8 mouse cellular contexts compared by ENCODE assay signal in genomic region chr11:61104241-61104901, GRCm38 (mm10). TPM values are rescaled to one million over a fixed set of nuclear protein-coding genes. Genes with fewer than 3 reads are reported as not detected.
A peak's percentile ranks its signal among the peaks of the same experiment; 100 is the strongest.
DNase-seq lines count a peak whose midpoint lies in the region; ATAC-seq and TF ChIP-seq lines count a peak whose summit lies in the region.

No protein-coding gene starts in this region.

- H3K27me3 ChIP-seq in limb, embryonic 14.5 days (ENCODE audit: control insufficient read depth, insufficient read depth, low read length) = no peaks in the 10 kb centered on the region
- no peaks in the 10 kb centered on the region for H3K27me3 ChIP-seq in midbrain, postnatal 0 days (ENCODE audit: insufficient read depth, low read length)

- H3K36me3 ChIP-seq in limb, embryonic 14.5 days (ENCODE audit: control insufficient read depth, insufficient read depth, low read length) = no peaks in the 10 kb centered on the region
- no peaks in the 10 kb centered on the region for H3K36me3 ChIP-seq in midbrain, postnatal 0 days (ENCODE audit: insufficient read depth, low read length)

- H3K9me3 ChIP-seq in limb, embryonic 14.5 days (ENCODE audit: control insufficient read depth, low read length) = no peaks in the 10 kb centered on the region
- H3K9me3 ChIP-seq in midbrain, postnatal 0 days (ENCODE audit: low read length) = no peaks in the 10 kb centered on the region

- no peak overlapping the region for H3K9ac ChIP-seq in limb, embryonic 14.5 days (ENCODE audit: low read depth, low read length, severe bottlenecking)
- H3K9ac ChIP-seq in midbrain, postnatal 0 days (replicated peaks; ENCODE audit: low read length, poor library complexity, severe bottlenecking) = no peak overlapping the region

- H3K4me1 ChIP-seq in bone marrow macrophage, adult 2 months (ENCODE audit: control insufficient read depth, insufficient read depth, low read length) = peaks cover 16% of the 10 kb centered on the region
- H3K4me1 ChIP-seq in embryonic fibroblast, embryonic 13.5 days (ENCODE audit: control insufficient read depth, insufficient read depth, low read length) = no peaks in the 10 kb centered on the region
- no peaks in the 10 kb centered on the region for H3K4me1 ChIP-seq in limb, embryonic 14.5 days (ENCODE audit: control insufficient read depth, insufficient read depth, low read length)
- H3K4me1 ChIP-seq in midbrain, postnatal 0 days (ENCODE audit: insufficient read depth, low read length) = no peaks in the 10 kb centered on the region

- WGBS in limb, embryonic 14.5 days = 19% methylated on average over 20 of the region's 20 CpGs
- 9% methylated on average over 20 of the region's 20 CpGs for WGBS in midbrain, postnatal 0 days

- no peak overlapping the region for H3K27ac ChIP-seq in bone marrow macrophage, adult 2 months (ENCODE audit: insufficient read depth, low read depth, low read length)
- H3K27ac ChIP-seq in embryonic fibroblast, embryonic 13.5 days (ENCODE audit: insufficient read depth, low read length) = no peak overlapping the region
- H3K27ac ChIP-seq in limb, embryonic 14.5 days (replicated peaks; ENCODE audit: low read depth, low read length) = no peak overlapping the region
- H3K27ac ChIP-seq in midbrain, postnatal 0 days (ENCODE audit: low read depth, low read length) = no peak overlapping the region

- H3K4me2 ChIP-seq in limb, embryonic 14.5 days (replicated peaks; ENCODE audit: low read depth, low read length, severe bottlenecking) = no peak overlapping the region; the same call in 1 of the 2 replicates
- H3K4me2 ChIP-seq in midbrain, postnatal 0 days (ENCODE audit: low read depth, low read length, poor library complexity, severe bottlenecking) = no peak overlapping the region

- peak; percentile 87 to 88 for DNase-seq in B cell, adult 2 months
- DNase-seq in heart, adult 9 months (ENCODE audit: low spot score in 2 of 2) = peak; percentile 64 to 80
- DNase-seq in kidney, adult 9 months = peak; percentile 86
- DNase-seq in limb, embryonic 14.5 days (ENCODE audit: low spot score) = peak; percentile 94
- DNase-seq in midbrain, postnatal 0 days (ENCODE audit: low spot score) = peak; percentile 96
- DNase-seq in spleen, postnatal 10 days (ENCODE audit: low spot score in 2 of 2) = peak; percentile 73 to 88

- peak; percentile 96 for TF ChIP-seq CTCF in bone marrow macrophage, adult 2 months (IDR thresholded peaks at IDR 0.05; ENCODE audit: low read depth, low read length)
- peak; percentile 96 for TF ChIP-seq CTCF in embryonic fibroblast, embryonic 13.5 days (IDR thresholded peaks at IDR 0.05; ENCODE audit: borderline replicate concordance, insufficient read depth, low read length)
- TF ChIP-seq CTCF in midbrain, postnatal 0 days (IDR thresholded peaks at IDR 0.05) = peak; percentile 100

- no peak overlapping the region for H3K4me3 ChIP-seq in bone marrow macrophage, adult 2 months (ENCODE audit: insufficient read depth, low read length)
- no peak overlapping the region for H3K4me3 ChIP-seq in embryonic fibroblast, embryonic 13.5 days (ENCODE audit: insufficient read depth, low read length)
- H3K4me3 ChIP-seq in limb, embryonic 14.5 days (replicated peaks; ENCODE audit: low read length) = no peak overlapping the region
- H3K4me3 ChIP-seq in midbrain, postnatal 0 days (ENCODE audit: low read depth, low read length) = no peak overlapping the region

- ATAC-seq in limb, embryonic 14.5 days (ENCODE audit: low FRiP score, low read depth) = peak; percentile 94
- peak; percentile 87 for ATAC-seq in midbrain, postnatal 0 days (ENCODE audit: low FRiP score)

- no peak for TF ChIP-seq POLR2A in bone marrow macrophage, adult 2 months (IDR thresholded peaks at IDR 0.05; ENCODE audit: borderline replicate concordance, low read depth, low read length)
- TF ChIP-seq POLR2A in embryonic fibroblast, embryonic 13.5 days (IDR thresholded peaks at IDR 0.05; ENCODE audit: low read depth, low read length) = no peak
- TF ChIP-seq POLR2A in limb, embryonic 14.5 days (IDR thresholded peaks at IDR 0.05; ENCODE audit: borderline replicate concordance, extremely low read depth, insufficient read depth, insufficient read length) = no peak

RNA-seq across cellular contexts. Expression of gene Tnfrsf13b, which starts 22.2 kb away (rescaled TPM):
- polyA plus RNA-seq in bone marrow macrophage, adult 2 months (2012; ENCODE audit: insufficient read depth, insufficient read length, missing spikeins) = 42.2 and 43.2 TPM in 2 replicates
- polyA plus RNA-seq in embryonic fibroblast, embryonic 13.5 days (2011; ENCODE audit: insufficient read length, low read depth, missing spikeins) = not detected in 2 replicates
- polyA plus RNA-seq in limb, embryonic 14.5 days (2012; rRNA removed) = 3.8 and 5.1 TPM in 2 replicates
- polyA plus RNA-seq in limb, embryonic 14.5 days (2014; fragmentation: Nextera tagmentation; extraction: Ambion mirVana) = 2.2 and 3.6 TPM in 2 replicates
- total RNA-seq in midbrain, postnatal 0 days (2014; rRNA removed) = 1.6 and 2.2 TPM in 2 replicates
- polyA plus RNA-seq in midbrain, postnatal 0 days (2015; fragmentation: Nextera tagmentation; extraction: Ambion mirVana) = 1.4 TPM in 2 replicates
